Mouse (Mus musculus) cerebellum, postnatal 14 days (tissue): Measurements from ENCODE around the gene Syt14.

Experiments
- DNase-seq, 2 experiments: peaks; one replicate each; pipeline ENCODE4 v3.0.0; 2021; ENCODE audit warnings: mixed read lengths in 2 of 2

Gene Syt14

GRCm38 (mm10) chr1:192860273-192860672, 175.3 kb downstream of the Syt14 start:
- no peak for DNase-seq

DNA sequence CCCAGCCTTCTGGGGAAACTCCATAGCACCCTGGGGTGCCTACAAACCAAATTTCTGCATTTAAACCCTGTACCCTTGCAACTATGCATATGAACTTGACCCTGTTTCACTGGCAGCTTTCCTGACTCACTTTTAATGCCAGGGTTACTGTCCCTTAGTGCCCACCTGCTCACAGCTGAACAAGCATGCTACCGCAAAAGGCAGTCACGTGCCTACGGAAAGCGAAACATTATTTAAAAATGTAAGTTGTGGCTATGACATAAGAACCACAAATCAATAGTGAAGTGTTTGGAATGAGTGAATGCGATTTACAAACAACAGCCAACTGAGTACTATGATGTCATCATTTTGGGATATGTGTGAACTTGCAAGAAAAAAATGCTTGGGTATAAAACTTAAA, 178.0 kb downstream of the Syt14 start:
- no peak for DNase-seq

DNA sequence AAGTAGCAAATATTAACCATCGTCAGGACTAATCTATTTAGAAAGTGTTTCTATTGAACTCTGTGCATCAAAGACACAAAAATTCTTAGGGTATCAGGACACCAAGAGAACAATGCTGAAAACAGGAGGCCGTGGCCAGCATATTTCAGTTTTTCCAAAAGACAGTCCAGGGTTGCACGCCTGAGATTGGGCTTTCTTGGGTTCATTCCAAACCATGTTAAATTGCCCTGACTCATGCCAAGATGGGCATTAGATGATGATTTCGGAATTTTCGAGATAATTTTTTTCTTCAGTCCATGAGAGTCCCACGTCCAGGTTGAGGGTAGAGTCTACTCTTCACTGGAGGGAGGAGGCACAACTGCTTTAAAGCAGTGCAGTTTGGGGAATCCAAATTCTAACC, 178.6 kb downstream of the Syt14 start:
- DNase-seq, result no peak

DNA sequence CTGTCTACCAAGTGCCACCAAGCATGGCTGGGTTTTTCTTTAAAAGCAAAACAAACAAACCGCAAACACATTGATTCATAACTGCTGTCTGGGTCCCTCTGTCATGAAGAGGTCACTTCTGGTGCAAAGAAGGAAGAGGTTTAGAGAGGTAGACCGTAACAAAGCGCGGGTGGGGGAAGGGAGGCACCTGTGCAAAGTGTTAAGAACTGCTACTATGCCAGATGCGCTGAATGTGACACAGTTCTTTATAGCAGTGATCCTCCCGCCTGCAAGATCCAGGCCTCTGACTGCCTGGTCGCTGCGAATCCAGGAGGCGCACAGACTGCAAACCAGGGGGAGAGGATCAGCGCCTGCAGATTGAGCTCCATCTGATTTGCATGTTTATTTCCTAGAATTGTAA, 179.2 kb downstream of the Syt14 start:
- peak; percentile 22 to 25 for DNase-seq

GRCm38 (mm10) chr1:192855474-192856230, 179.9 kb downstream of the Syt14 start, which contains the start of gene Sertad4:
Gene Sertad4, minus strand, starts transcription at chr1:192855756.
- peak; percentile 69 to 77 for DNase-seq

DNA sequence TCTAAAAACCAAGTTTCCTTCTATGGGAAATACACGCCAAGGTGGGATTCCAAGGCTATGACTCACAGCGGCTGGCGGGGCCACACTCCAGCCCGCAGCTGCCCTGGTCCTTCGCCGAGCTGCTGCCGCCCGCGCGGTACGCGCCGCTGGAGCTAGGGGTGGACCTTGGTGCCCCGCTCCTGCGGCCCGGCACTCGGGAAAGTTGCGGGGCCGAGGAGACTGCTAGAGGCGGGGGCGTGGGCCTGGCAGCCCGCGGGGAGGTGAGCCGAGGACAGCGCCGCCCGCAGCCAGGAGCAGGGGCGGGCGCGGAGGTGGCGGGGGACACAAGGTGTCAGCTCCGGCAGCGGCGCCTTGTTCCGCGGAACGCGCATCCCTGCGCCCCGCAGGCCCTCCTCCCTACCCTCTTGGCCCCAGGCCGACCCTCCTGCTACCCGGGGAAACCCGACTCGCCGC, 180.7 kb downstream of the Syt14 start:
- peak; percentile 66 to 68 for DNase-seq

DNA sequence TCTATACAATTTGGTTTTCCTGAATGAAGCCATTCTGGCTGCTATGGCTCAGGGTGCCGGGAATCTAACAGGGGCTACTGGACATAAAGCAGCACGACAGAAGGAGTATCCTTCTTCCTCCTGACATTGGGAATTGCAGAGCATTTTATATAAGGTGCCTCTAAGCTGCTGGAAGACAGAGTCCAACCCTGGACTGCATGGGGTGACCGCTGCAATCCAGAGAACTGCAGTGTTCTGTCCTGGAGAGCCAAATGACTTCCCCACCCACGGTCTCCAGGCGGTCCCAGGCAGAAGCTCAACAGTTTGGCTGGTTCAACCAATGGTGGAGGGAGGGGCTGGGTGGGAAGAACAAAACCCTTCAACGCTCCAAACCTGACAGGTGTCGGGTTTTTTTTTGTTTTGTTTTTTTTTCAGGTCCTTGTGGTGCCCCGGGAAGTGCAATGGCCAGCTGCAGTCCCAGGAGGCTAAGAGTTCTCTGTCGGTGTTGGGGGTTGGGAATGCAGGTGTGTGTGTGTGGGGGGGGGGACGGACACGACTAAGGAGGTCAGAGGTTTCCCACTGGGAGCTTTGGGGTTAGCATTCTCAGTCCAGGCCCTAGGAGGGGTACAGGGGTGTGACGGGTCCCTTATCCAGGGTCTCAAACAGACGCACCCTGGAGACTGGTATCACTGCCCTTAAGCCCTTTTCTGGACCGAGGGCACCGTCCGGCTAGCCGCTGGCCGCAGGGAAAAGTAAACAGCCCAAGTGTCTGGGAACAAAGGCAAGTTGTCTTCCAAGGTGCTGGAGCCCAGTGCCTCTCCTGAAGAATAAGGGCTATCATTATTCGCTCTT, 181.4 kb downstream of the Syt14 start:
- DNase-seq, result peak; percentile 17 to 23

- no peak for DNase-seq
Observed at GRCm38 (mm10) chr1:192853429-192853828, 182.1 kb downstream of the Syt14 start.

DNA sequence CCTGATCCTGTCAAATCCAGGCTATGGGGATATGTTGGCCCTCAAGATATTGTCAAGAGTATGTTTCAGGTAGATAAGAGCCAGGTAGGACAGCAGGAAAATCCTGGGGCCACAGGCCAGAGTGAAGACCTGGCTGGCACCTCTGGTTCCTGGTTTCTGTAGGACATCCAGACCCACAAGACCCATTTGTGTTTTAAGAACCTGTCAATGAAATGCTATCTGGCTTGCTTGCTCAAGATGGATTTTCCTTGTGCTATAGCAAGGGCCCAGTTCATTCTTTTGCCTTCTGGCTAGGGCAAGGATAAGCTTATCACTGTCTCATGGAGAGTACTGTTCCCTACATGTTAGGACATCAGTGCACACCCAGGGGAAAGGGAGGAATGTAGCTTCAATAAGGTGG, 183.5 kb downstream of the Syt14 start:
- no peak for DNase-seq

DNA sequence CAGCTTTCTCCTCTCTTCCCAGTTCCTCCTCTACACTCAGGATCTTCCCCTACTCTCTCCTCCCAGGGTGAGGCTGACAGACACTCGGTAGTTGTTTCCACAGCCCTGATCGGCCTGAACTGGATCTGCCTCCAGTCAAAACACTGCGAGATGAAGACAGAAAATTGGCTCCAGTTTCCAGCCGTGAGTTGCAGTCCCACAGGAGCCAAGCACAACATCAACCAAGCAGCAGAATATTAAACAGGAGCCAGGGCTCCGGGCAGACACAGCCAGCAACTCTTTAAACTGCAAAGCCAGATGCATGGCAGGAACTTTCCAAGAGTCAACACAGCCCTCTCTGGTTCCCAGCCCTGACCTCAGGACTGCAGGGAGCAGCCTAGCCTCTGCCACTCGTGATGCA, 183.9 kb downstream of the Syt14 start:
- peak in 1 of 2 experiments; percentile 12 for DNase-seq

- no peak for DNase-seq
Observed at GRCm38 (mm10) chr1:192851126-192851525, 184.4 kb downstream of the Syt14 start.

DNA sequence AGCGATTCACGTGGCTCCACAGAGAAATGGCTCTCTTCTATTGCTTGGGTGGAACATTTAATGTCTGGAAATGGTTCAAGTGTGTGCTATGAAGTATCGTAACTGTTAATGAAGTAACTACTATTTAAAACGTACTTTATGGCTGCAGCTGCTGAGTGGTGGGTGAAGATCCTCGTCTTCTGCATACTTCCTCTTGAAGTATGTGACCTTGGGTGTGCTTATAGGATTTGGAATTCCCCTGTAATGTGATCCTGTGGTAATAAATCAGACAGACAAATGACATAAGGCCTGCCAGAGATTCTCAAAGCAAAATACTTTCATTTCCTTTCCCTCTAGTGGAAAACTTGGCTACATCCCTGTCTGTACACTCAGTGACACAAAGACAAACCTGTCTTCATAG, 186.0 kb downstream of the Syt14 start:
- no peak for DNase-seq

DNA sequence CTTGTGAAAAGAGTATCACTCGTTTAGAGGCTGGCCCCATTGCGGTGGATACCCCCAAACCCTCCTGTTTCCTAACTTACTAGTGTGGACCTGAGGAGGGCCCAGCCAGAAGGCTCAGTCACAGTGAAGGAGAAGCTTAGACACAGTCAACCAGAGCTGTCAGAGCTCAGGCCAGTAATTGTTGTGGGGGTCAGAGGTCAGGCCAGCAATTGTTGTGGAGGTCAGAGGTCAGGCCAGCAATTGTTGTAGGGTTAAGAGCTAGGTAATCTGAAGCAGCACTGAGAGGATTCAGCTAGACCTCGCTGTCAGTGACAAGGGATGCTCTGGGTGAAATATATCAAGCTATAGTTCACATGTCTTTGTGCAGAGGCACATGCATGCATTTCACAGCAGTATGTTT, 188.3 kb downstream of the Syt14 start:
- no peak for DNase-seq
